Mouse (Mus musculus) heart, embryonic 15.5 days (tissue): ENCODE measurements around the gene Dnah7a. TPM values are rescaled to one million over a fixed set of nuclear protein-coding genes. Genes with fewer than 3 reads are reported as not detected.
A peak's percentile ranks its signal among the peaks of the same experiment; 100 is the strongest.
"Not testable (repeated sequence)": the region's sequence is repeated elsewhere in the genome, so short reads cannot be mapped to it uniquely, and the experiment has no call there.

Source experiments
- ATAC-seq: fragments of 200-750 bp; cut with Nextera tagmentation; replicated peaks from 2 replicates; pipeline ENCODE4 v1.8.0; 2017; ENCODE audit warnings: low read depth, moderate TSS enrichment; ENCODE audit not compliant: insufficient number of reproducible peaks, insufficient read depth, low FRiP score
- H3K27ac ChIP-seq: fragments of 300-500 bp; sonication (generic); 2 replicates; pipeline ENCODE4 v1.5.1; 2015; ENCODE audit warnings: mild to moderate bottlenecking, inconsistent platforms
- H3K27me3 ChIP-seq: fragments of 300-500 bp; sonication (generic); 2 replicates; pipeline ENCODE4 v1.6.1; 2015; ENCODE audit warnings: inconsistent platforms
- H3K36me3 ChIP-seq: fragments of 300-500 bp; sonication (generic); 2 replicates; pipeline ENCODE4 v1.6.1; 2015; ENCODE audit warnings: mild to moderate bottlenecking, inconsistent platforms
- H3K4me1 ChIP-seq: fragments of 300-500 bp; sonication (generic); replicated peaks from 2 replicates; pipeline ENCODE4 v1.6.1; 2015; ENCODE audit warnings: inconsistent platforms
- H3K4me2 ChIP-seq: fragments of 300-500 bp; sonication (generic); 2 replicates; pipeline ENCODE4 v1.6.1; 2015; ENCODE audit warnings: inconsistent platforms, mild to moderate bottlenecking, moderate library complexity
- H3K4me3 ChIP-seq: fragments of 300-500 bp; sonication (generic); 2 replicates; pipeline ENCODE4 v1.5.1; 2015; ENCODE audit warnings: mild to moderate bottlenecking, inconsistent platforms
- H3K9ac ChIP-seq: fragments of 300-500 bp; sonication (generic); 2 replicates; pipeline ENCODE4 v1.6.1; 2015; ENCODE audit warnings: mild to moderate bottlenecking, inconsistent platforms
- H3K9me3 ChIP-seq: fragments of 300-500 bp; sonication (generic); replicated peaks from 2 replicates; pipeline ENCODE4 v1.6.1; 2016; ENCODE audit warnings: inconsistent platforms
- WGBS: fragments of 180-500 bp; shearing (Covaris S2); methylation state at CpG from one replicate; pipeline ENCODE4 v1.1.7; 2015; ENCODE audit warnings: mixed read lengths; 5-methylcytosine and 5-hydroxymethylcytosine counted together
- polyA plus RNA-seq: library from polyadenylated mRNA; unstranded; fragments of >200 nt; fragmentation: Nextera tagmentation; extraction: Ambion mirVana; gene quantifications from 2 replicates; pipeline ENCODE4 v1.2.1, GENCODE M21; 2015

The Dnah7a gene
- polyA plus RNA-seq, 1 experiment from 2014 or later, result 0.26 TPM

GRCm38 (mm10) chr1:53472084-53472483, 234.5 kb downstream of the Dnah7a start:
- not testable (repeated sequence) for H3K36me3 ChIP-seq, H3K27me3 ChIP-seq, H3K4me1 ChIP-seq, ATAC-seq, H3K27ac ChIP-seq, H3K9ac ChIP-seq, H3K4me3 ChIP-seq, H3K4me2 ChIP-seq, H3K9me3 ChIP-seq
- WGBS, result 57% methylated on average over 1 of the region's 1 CpGs

GRCm38 (mm10) chr1:53467325-53467670, 239.3 kb downstream of the Dnah7a start:
- no peak overlapping the region for H3K9ac ChIP-seq
- H3K9me3 ChIP-seq, result no peaks in the 10 kb centered on the region
- no peaks in the 10 kb centered on the region for H3K27me3 ChIP-seq
- H3K4me3 ChIP-seq, result no peak overlapping the region
- whole genome bisulfite sequencing, result 76% methylated on average over 2 of the region's 2 CpGs
- H3K4me1 ChIP-seq, result no peaks in the 10 kb centered on the region
- no peaks in the 10 kb centered on the region for H3K36me3 ChIP-seq
- H3K4me2 ChIP-seq, result no peak overlapping the region
- H3K27ac ChIP-seq, result no peak overlapping the region
- no peak for ATAC-seq

- not testable (repeated sequence) for H3K36me3 ChIP-seq, H3K9ac ChIP-seq, H3K4me2 ChIP-seq, ATAC-seq, H3K9me3 ChIP-seq, H3K27ac ChIP-seq, H3K27me3 ChIP-seq, H3K4me1 ChIP-seq, H3K4me3 ChIP-seq
- WGBS, result 83% methylated on average over 4 of the region's 4 CpGs
These were observed 239.9 kb downstream of the Dnah7a start for GRCm38 (mm10) chr1:53466524-53467324.

GRCm38 (mm10) chr1:53439173-53439572, 267.4 kb downstream of the Dnah7a start:
- H3K4me1 ChIP-seq, H3K4me3 ChIP-seq, H3K27ac ChIP-seq, H3K9me3 ChIP-seq, H3K36me3 ChIP-seq, H3K27me3 ChIP-seq, H3K4me2 ChIP-seq, H3K9ac ChIP-seq: not testable (repeated sequence)
- WGBS, result 26% methylated on average over 3 of the region's 3 CpGs
- ATAC-seq, result peak; percentile 39; the same call in 1 of the 2 replicates

- not testable (repeated sequence) for H3K27me3 ChIP-seq, H3K4me2 ChIP-seq, ATAC-seq, H3K27ac ChIP-seq, H3K36me3 ChIP-seq, H3K9me3 ChIP-seq, H3K4me3 ChIP-seq, H3K9ac ChIP-seq, H3K4me1 ChIP-seq
- WGBS, result 81% methylated on average over 2 of the region's 2 CpGs
These were observed 274.2 kb downstream of the Dnah7a start for GRCm38 (mm10) chr1:53432433-53432832.

GRCm38 (mm10) chr1:53405803-53406325, 300.7 kb downstream of the Dnah7a start:
- Histone ChIP-seq H3K36me3 (no peaks in the 10 kb centered on the region), H3K4me2 (no peak overlapping the region), H3K9ac (no peak overlapping the region), H3K27me3 (no peaks in the 10 kb centered on the region), H3K4me1 (peaks cover 4% of the 10 kb centered on the region; the same call in 1 of the 2 replicates), H3K9me3 (no peaks in the 10 kb centered on the region), H3K4me3 (no peak overlapping the region), H3K27ac (no peak overlapping the region)
- ATAC-seq, result no peak
- 20% methylated on average over 3 of the region's 3 CpGs for WGBS

- not testable (repeated sequence) for ATAC-seq, H3K27me3 ChIP-seq, H3K9ac ChIP-seq, H3K4me1 ChIP-seq, H3K36me3 ChIP-seq, H3K9me3 ChIP-seq, H3K27ac ChIP-seq
- whole genome bisulfite sequencing, result 23% methylated on average over 21 of the region's 21 CpGs
- peak overlapping the region; percentile 28 for H3K4me3 ChIP-seq
- peak overlapping the region; percentile 52 for H3K4me2 ChIP-seq
These were observed 312.4 kb downstream of the Dnah7a start for GRCm38 (mm10) chr1:53393936-53394760.

- H3K27me3 ChIP-seq, result no peaks in the 10 kb centered on the region
- H3K36me3 ChIP-seq, result no peaks in the 10 kb centered on the region
- H3K4me1 ChIP-seq, result no peaks in the 10 kb centered on the region
- H3K27ac ChIP-seq, result no peak overlapping the region
- ATAC-seq, result no peak
- WGBS, result 84% methylated on average over 13 of the region's 14 CpGs
- no peak overlapping the region for H3K9ac ChIP-seq
- no peak overlapping the region for H3K4me3 ChIP-seq
- no peaks in the 10 kb centered on the region for H3K9me3 ChIP-seq
- no peak overlapping the region for H3K4me2 ChIP-seq
These were observed 317.8 kb downstream of the Dnah7a start for GRCm38 (mm10) chr1:53388762-53389161.

GRCm38 (mm10) chr1:53384085-53384688, 322.4 kb downstream of the Dnah7a start:
- WGBS, result 74% methylated on average over 6 of the region's 6 CpGs
- no peak for ATAC-seq
- Histone ChIP-seq H3K27me3 (no peaks in the 10 kb centered on the region), H3K36me3 (no peaks in the 10 kb centered on the region), H3K27ac (no peak overlapping the region), H3K4me3 (no peak overlapping the region), H3K4me2 (no peak overlapping the region), H3K9ac (no peak overlapping the region), H3K9me3 (no peaks in the 10 kb centered on the region), H3K4me1 (no peaks in the 10 kb centered on the region)

GRCm38 (mm10) chr1:53377731-53378130, 328.9 kb downstream of the Dnah7a start:
- 83% methylated on average over 3 of the region's 3 CpGs for WGBS
- H3K27ac ChIP-seq, result no peak overlapping the region
- no peaks in the 10 kb centered on the region for H3K27me3 ChIP-seq
- no peak overlapping the region for H3K4me2 ChIP-seq
- H3K9ac ChIP-seq, result no peak overlapping the region
- no peaks in the 10 kb centered on the region for H3K36me3 ChIP-seq
- ATAC-seq, result no peak
- no peaks in the 10 kb centered on the region for H3K9me3 ChIP-seq
- H3K4me3 ChIP-seq, result no peak overlapping the region
- H3K4me1 ChIP-seq, result no peaks in the 10 kb centered on the region

- not testable (repeated sequence) for H3K27ac ChIP-seq, H3K27me3 ChIP-seq, ATAC-seq, H3K4me1 ChIP-seq, H3K36me3 ChIP-seq, H3K9ac ChIP-seq, H3K9me3 ChIP-seq, H3K4me2 ChIP-seq, H3K4me3 ChIP-seq
- WGBS, result 85% methylated on average over 2 of the region's 2 CpGs
These were observed 330.6 kb downstream of the Dnah7a start for GRCm38 (mm10) chr1:53375965-53376364.
